Mouse (Mus musculus) E14TG2a.4 (cell line): Measurements from ENCODE around the gene Hspb2.

ENCODE experiments used
- CTCF ChIP-seq: conservative IDR thresholded peaks from 2 replicates; pipeline ENCODE4 v1.5.1; 2014; ENCODE audit warnings: low read length
- NANOG ChIP-seq: IDR thresholded peaks from 2 replicates; pipeline ENCODE4 v1.6.1; 2014; ENCODE audit warnings: borderline replicate concordance, low read length, mixed read lengths

GRCm38 (mm10) chr9:50729600-50729999, 22.6 kb downstream of the Hspb2 start:
- no peak for TF ChIP-seq CTCF
- no peak for TF ChIP-seq NANOG
